Mouse (Mus musculus) MEL-GATA-1-ER (cell line): ENCODE measurements around the gene Gp1ba.

ENCODE experiments used
- DNase-seq: peaks from one replicate; pipeline ENCODE4 v3.0.0-alpha.2; 2012; ENCODE audit warnings: low read depth; ENCODE audit errors: extremely low read depth

Gene Gp1ba

DNA sequence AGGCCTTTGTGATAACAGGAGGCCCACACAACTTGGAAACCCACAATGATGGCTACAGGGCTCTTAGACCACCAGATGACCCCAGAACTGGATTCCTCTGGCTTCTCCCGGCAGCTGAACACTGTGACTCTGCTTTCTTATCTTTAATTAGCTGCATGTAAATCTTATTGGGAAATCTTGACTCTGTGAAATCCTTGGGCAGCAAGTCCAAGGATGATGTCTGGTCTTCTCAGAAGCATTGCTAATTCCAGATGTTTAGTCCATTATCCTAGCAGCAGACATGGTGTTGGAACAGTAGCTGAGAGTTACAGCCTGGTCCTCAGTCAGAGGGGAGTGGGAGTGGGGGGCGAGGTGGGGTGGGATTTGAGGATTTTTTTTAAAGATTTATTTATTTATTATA lies 10.5 kb upstream of the Gp1ba start:
- DNase-seq, result no peak

- DNase-seq, result peak; percentile 65
Measured at GRCm38 (mm10) chr11:70629557-70629956, 9.4 kb upstream of the Gp1ba start.

GRCm38 (mm10) chr11:70630129-70630528 lies 8.8 kb upstream of the Gp1ba start:
- DNase-seq, result no peak

DNA sequence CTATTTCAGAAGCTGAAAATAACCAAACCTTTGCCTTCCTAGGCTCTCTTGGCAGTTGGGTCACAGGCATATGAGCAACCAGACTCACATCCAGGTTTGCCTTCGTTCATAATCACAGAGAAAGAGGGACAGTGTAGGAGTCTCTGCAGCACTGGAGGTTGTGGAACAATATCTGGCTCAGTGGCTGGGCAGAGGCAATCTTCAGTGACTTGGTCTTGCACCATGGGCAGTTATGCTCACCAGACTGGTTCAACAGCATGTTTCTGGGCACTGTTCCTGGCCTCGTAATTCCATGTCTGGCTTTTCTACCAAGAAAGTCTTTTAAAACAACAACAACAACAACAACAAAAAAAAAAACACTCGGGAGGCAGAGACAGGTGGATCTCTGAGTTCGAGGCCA lies 3.3 kb upstream of the Gp1ba start:
- DNase-seq, result no peak

GRCm38 (mm10) chr11:70637764-70638163 lies 1.2 kb upstream of the Gp1ba start:
- DNase-seq, result no peak

- no peak for DNase-seq
Measured at GRCm38 (mm10) chr11:70638293-70638692, 629 bp upstream of the Gp1ba start.

DNA sequence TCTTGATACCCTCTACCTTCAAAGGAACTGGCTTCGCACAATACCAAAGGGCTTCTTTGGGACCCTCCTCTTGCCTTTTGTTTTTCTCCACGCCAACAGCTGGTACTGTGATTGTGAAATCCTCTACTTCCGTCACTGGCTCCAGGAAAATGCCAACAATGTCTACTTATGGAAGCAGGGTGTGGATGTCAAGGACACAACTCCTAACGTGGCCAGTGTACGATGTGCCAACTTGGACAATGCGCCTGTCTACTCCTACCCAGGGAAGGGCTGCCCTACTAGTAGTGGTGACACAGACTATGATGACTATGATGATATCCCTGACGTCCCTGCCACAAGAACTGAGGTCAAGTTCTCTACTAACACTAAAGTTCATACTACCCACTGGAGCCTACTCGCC lies 1.1 kb downstream of the Gp1ba start:
- DNase-seq, result no peak

DNA sequence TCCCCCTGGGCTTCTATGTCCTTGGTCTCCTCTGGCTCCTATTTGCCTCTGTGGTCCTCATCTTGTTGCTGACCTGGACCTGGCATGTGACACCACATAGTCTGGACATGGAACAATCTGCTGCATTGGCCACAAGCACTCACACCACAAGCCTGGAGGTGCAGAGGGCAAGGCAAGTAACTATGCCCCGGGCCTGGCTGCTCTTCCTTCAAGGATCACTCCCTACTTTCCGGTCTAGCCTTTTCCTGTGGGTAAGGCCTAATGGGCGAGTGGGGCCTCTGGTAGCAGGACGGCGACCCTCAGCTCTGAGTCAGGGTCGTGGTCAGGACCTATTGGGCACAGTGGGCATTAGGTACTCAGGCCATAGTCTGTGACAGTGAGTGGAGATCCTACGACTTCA lies 2.3 kb downstream of the Gp1ba start:
- DNase-seq, result no peak

GRCm38 (mm10) chr11:70643051-70643450 lies 4.1 kb downstream of the Gp1ba start:
- DNase-seq, result no peak

GRCm38 (mm10) chr11:70644564-70645103 lies 5.7 kb downstream of the Gp1ba start:
- DNase-seq, result no peak

DNA sequence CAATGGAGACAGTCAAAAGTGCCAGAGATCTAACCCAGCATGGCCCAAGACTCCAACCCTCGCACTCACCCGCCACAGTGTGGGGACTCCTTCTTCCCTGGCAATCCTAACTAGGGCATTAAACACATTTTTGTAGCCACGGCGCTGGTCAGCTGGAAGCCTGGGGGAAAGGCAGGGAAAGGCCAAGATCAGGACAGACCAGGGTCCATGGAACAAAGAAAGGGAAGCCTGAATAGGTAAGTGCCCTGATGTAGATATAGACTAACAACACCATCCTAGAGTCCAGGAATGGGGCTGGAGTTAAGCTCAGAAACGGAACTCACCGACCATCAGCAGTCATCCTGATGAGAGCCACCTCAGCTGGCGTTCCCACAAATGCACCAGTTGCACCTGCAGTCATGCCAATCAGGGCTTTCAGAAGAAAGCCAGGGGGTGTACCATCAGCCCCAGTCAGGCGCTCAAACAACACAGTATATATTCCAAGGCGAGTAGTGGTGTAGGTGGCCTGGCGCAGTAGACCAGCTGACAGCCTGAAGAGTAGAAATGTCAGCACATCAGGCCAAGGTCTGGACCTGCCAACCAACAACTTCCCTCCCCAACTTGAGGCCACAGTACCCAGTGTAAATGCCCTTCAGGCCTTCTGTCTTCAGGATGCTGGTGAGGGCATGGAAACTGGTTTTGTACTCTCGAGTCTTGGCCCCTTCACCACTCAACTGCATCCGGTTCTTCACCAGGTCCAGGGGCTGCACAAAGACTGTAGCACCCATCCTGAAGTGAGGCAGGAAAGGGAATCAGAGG lies 6.7 kb downstream of the Gp1ba start:
- DNase-seq, result no peak

- no peak for DNase-seq
Measured at GRCm38 (mm10) chr11:70646259-70646555, 7.3 kb downstream of the Gp1ba start.

GRCm38 (mm10) chr11:70646691-70647650 lies 8.0 kb downstream of the Gp1ba start, which contains the start of the genes Rnf167 and Slc25a11:
Rnf167 (plus strand) TSS chr11:70647235.
Slc25a11 (minus strand) TSS chr11:70647479.
- DNase-seq, result peak; percentile 94

- DNase-seq, result no peak
Measured at GRCm38 (mm10) chr11:70647716-70648420, 8.9 kb downstream of the Gp1ba start.

DNA sequence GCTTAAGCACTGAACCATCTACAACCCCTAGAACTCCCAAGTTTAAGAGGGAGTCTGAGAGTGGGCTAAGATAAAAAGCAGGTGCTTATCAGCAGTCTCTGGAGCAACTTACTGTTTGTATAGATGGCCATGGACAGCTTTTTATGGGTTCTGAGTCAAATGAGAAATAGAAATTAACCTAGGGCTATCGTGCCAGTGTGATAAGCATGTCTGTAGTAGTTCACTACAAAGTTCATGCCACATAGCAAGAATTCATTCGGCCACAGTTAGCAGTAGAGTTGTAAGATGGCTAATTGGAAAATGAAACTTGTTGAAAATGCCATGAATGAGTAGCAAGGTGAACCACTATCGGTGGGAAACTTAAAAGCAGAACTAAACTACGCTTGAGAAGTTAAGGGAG lies 9.6 kb downstream of the Gp1ba start:
- DNase-seq, result peak; percentile 62

GRCm38 (mm10) chr11:70649185-70649734 lies 10.3 kb downstream of the Gp1ba start:
- DNase-seq, result no peak

DNA sequence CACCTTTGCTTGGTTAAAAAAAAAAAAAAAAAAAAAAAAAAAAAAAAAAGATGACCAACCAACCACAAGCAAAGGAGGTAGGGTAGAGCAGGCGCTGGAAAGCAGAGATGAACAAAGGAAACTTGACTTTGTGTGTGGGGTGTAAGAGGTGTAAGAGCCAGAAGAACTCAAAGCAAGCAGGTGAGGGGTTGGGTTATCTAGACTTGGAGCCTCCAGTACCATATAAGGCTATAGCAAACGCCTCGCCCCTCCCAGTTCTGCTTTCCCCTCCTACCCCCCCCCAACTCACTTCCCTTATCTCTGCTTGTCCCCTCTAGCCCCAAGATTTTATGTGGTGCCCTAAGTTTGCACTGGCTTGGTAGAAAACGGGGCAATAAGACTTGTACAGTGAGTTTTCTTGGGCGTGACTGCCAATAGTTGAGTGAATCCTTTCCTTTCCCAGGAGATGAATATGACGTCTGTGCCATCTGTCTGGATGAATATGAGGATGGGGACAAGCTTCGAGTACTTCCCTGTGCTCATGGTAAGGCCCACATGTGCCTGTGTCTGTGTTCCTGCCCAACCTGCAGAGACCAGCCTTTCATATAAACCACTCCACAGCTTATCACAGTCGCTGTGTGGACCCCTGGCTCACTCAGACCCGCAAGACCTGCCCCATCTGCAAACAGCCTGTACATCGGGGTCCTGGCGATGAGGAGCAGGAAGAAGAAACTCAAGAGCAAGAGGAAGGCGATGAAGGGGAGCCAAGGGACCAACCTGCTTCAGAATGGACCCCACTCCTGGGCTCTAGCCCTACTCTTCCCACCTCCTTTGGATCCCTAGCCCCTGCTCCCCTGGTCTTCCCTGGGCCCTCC lies 11.6 kb downstream of the Gp1ba start:
- peak; percentile 88 for DNase-seq

- no peak for DNase-seq
Measured at GRCm38 (mm10) chr11:70651391-70651790, 12.5 kb downstream of the Gp1ba start.

DNA sequence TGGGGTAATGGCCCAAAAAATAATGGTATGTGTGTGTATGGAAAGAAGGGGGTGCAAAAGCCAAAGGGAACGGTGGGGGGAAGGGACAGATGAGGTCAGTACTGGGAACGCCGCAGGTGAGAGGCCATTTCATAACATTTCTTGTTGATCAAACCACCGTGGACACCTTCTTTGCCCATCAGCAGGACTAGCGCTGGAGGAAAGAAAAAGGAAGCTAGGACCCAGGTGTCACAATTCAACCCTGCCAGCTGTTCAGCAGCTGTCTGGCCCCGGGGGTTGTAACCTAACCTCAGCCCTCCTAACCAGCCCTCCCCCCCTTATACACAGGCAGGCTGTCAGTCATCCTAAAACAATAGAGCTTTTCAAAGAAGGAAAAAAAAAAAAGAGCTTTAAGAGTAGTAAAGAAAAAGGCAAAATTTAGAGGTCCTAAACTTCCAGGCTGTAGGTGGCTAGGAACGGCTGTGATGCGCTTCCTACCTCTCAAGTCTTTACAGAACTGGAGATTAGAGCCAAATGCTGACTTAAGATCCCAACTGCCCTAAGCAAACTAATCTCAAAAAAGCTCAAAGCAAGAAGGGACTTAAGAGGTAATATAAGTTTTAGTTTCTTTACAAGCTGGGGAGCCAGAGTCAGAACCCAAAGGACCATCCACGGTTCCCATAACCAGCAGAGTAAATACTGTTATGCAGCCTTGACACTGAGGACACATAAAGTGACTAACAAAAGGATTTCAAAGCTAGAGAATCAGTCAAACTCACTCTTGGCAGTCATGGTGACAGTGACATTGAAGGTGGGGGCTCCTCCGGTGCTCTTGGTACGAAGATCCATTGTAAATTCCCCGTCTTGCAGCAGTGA lies 13.3 kb downstream of the Gp1ba start:
- no peak for DNase-seq
